Mouse (Mus musculus): Measurements from ENCODE around the gene Tpgs1.

The Tpgs1 gene

GRCm38 (mm10) chr10:79668771-79669575, at the start of gene Tpgs1:
TSS of gene Tpgs1 (plus strand) at chr10:79669369.
- DNase-seq (ENCODE audit: extremely low spot score, low read depth, low spot score) = peak; percentile 86

- DNase-seq (ENCODE audit: extremely low spot score, low read depth, low spot score) = no peak
These were observed 45.2 kb upstream of the Tpgs1 start for GRCm38 (mm10) chr10:79623950-79624349.

- DNase-seq (ENCODE audit: extremely low spot score, low read depth, low spot score) = no peak
These were observed 43.8 kb upstream of the Tpgs1 start for GRCm38 (mm10) chr10:79625398-79625797.

- no peak for DNase-seq (ENCODE audit: extremely low spot score, low read depth, low spot score)
These were observed 43.0 kb upstream of the Tpgs1 start for GRCm38 (mm10) chr10:79626156-79626555.

- no peak for DNase-seq (ENCODE audit: extremely low spot score, low read depth, low spot score)
These were observed 40.8 kb upstream of the Tpgs1 start for GRCm38 (mm10) chr10:79628377-79628776.

- no peak for DNase-seq (ENCODE audit: extremely low spot score, low read depth, low spot score)
These were observed 37.7 kb upstream of the Tpgs1 start for GRCm38 (mm10) chr10:79631432-79631831.

GRCm38 (mm10) chr10:79633006-79633777, 36.0 kb upstream of the Tpgs1 start:
- DNase-seq (ENCODE audit: extremely low spot score, low read depth, low spot score) = no peak

- no peak for DNase-seq (ENCODE audit: extremely low spot score, low read depth, low spot score)
These were observed 32.9 kb upstream of the Tpgs1 start for GRCm38 (mm10) chr10:79636287-79636686.

GRCm38 (mm10) chr10:79637128-79638110, 31.8 kb upstream of the Tpgs1 start, which contains the start of gene Shc2:
TSS of gene Shc2 (minus strand) at chr10:79637918.
- no peak for DNase-seq (ENCODE audit: extremely low spot score, low read depth, low spot score)

GRCm38 (mm10) chr10:79638486-79639204, 30.5 kb upstream of the Tpgs1 start:
- no peak for DNase-seq (ENCODE audit: extremely low spot score, low read depth, low spot score)

- no peak for DNase-seq (ENCODE audit: extremely low spot score, low read depth, low spot score)
These were observed 23.5 kb upstream of the Tpgs1 start, which contains the start of gene Odf3l2 for GRCm38 (mm10) chr10:79645711-79646110. TSS of gene Odf3l2 (minus strand) at chr10:79645738.

GRCm38 (mm10) chr10:79649070-79649751, 20.0 kb upstream of the Tpgs1 start:
- DNase-seq (ENCODE audit: extremely low spot score, low read depth, low spot score) = peak; percentile 64

GRCm38 (mm10) chr10:79652789-79653188, 16.4 kb upstream of the Tpgs1 start:
- DNase-seq (ENCODE audit: extremely low spot score, low read depth, low spot score) = no peak

GRCm38 (mm10) chr10:79654946-79655395, 14.2 kb upstream of the Tpgs1 start:
- peak; percentile 58 for DNase-seq (ENCODE audit: extremely low spot score, low read depth, low spot score)

- no peak for DNase-seq (ENCODE audit: extremely low spot score, low read depth, low spot score)
These were observed 10.3 kb upstream of the Tpgs1 start for GRCm38 (mm10) chr10:79658829-79659228.

- DNase-seq (ENCODE audit: extremely low spot score, low read depth, low spot score) = no peak
These were observed 8.9 kb upstream of the Tpgs1 start for GRCm38 (mm10) chr10:79660298-79660697.

GRCm38 (mm10) chr10:79661861-79662260, 7.3 kb upstream of the Tpgs1 start:
- no peak for DNase-seq (ENCODE audit: extremely low spot score, low read depth, low spot score)

- DNase-seq (ENCODE audit: extremely low spot score, low read depth, low spot score) = peak; percentile 26
These were observed 5.0 kb upstream of the Tpgs1 start, which contains the start of gene Madcam1 for GRCm38 (mm10) chr10:79664131-79664665. TSS of gene Madcam1 (plus strand) at chr10:79664559.

GRCm38 (mm10) chr10:79665051-79665450, 4.1 kb upstream of the Tpgs1 start:
- DNase-seq (ENCODE audit: extremely low spot score, low read depth, low spot score) = no peak

Data from hindlimb bud, embryonic 11.5 days (tissue).